Mouse (Mus musculus) Muller cell, postnatal 12 days (primary cell): ENCODE measurements around the gene Cma1.
"Not testable (repeated sequence)": the region's sequence is repeated elsewhere in the genome, so short reads cannot be mapped to it uniquely, and the experiment has no call there.

ENCODE experiments used
- DNase-seq: peaks from one replicate; pipeline ENCODE4 v3.0.0-alpha.2; 2015; ENCODE audit errors: inconsistent ontology term

Cma1 gene

GRCm38 (mm10) chr14:55944575-55944974 is at the start of gene Cma1:
Gene Cma1 (minus strand): TSS chr14:55944675.
- DNase-seq: no peak

GRCm38 (mm10) chr14:55987464-55987863 is 43.0 kb upstream of the Cma1 start:
- DNase-seq: not testable (repeated sequence)

GRCm38 (mm10) chr14:55963900-55964299 is 19.4 kb upstream of the Cma1 start:
- not testable (repeated sequence) for DNase-seq

GRCm38 (mm10) chr14:55963263-55963662 is 18.8 kb upstream of the Cma1 start:
- peak; percentile 67 for DNase-seq

- no peak for DNase-seq
These were observed 6.0 kb upstream of the Cma1 start, which contains the start of gene Cma2 for GRCm38 (mm10) chr14:55950346-55951030. Gene Cma2 (plus strand): TSS chr14:55950980.

- DNase-seq: peak; percentile 53
These were observed 1.9 kb upstream of the Cma1 start for GRCm38 (mm10) chr14:55946269-55946969.

- DNase-seq: no peak
These were observed 874 bp downstream of the Cma1 start for GRCm38 (mm10) chr14:55943601-55944000.

GRCm38 (mm10) chr14:55940070-55940800 is 4.2 kb downstream of the Cma1 start:
- DNase-seq: no peak

- no peak for DNase-seq
These were observed 10.9 kb downstream of the Cma1 start for GRCm38 (mm10) chr14:55933586-55933985.

GRCm38 (mm10) chr14:55929263-55929997 is 15.0 kb downstream of the Cma1 start:
- no peak for DNase-seq

GRCm38 (mm10) chr14:55926847-55927246 is 17.6 kb downstream of the Cma1 start:
- DNase-seq: no peak

GRCm38 (mm10) chr14:55922475-55923232 is 21.8 kb downstream of the Cma1 start:
- DNase-seq: no peak

- DNase-seq: peak; percentile 61
These were observed 26.0 kb downstream of the Cma1 start for GRCm38 (mm10) chr14:55918240-55919082.

GRCm38 (mm10) chr14:55913406-55913805 is 31.1 kb downstream of the Cma1 start:
- DNase-seq: no peak

- DNase-seq: no peak
These were observed 39.0 kb downstream of the Cma1 start for GRCm38 (mm10) chr14:55905518-55905917.

- DNase-seq: no peak
These were observed 44.1 kb downstream of the Cma1 start for GRCm38 (mm10) chr14:55900414-55900755.

- DNase-seq: peak; percentile 90
These were observed 44.6 kb downstream of the Cma1 start, which contains the start of gene Sdr39u1 for GRCm38 (mm10) chr14:55899701-55900413. Gene Sdr39u1 (minus strand): TSS chr14:55900293.

GRCm38 (mm10) chr14:55898947-55899346 is 45.5 kb downstream of the Cma1 start:
- no peak for DNase-seq

- DNase-seq: no peak
These were observed 46.8 kb downstream of the Cma1 start for GRCm38 (mm10) chr14:55897671-55898070.
